Mouse (Mus musculus) liver, embryonic 14.5 days (tissue): ENCODE measurements around the gene Rims4.

Experiments used
- CTCF ChIP-seq: IDR thresholded peaks from 2 replicates; pipeline ENCODE4 v1.5.1; 2016; ENCODE audit warnings: antibody characterized with exemption, low read depth, control low read depth
- EP300 ChIP-seq: IDR thresholded peaks from 2 replicates; pipeline ENCODE4 v1.6.1; 2016; ENCODE audit warnings: antibody characterized with exemption, low read depth

DNA sequence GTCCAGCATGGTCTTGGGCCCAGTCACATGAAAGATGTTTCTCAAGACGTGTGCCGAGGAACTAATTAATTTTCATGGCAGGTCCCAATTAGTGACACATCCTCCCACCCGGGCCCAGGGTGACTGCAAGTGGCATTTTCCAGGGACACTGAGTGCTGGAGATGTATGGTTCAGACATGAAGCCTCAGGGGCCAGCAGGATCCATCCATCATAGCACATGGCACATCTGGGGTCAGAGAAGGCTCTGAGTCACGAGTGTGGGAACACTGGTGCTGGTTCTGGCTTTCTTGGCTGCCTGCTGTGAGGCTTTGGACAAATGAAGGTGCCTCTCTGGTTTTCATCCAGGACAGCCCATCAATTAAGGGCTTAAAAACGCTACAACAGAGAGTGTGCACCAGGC lies 11.4 kb downstream of the Rims4 start:
- TF ChIP-seq CTCF (no peak), EP300 (no peak)
